Mouse (Mus musculus) fibroblast of lung, adult 2 months (primary cell): ENCODE measurements around the gene Bicra.

ENCODE experiments used
- DNase-seq: peaks from one replicate; pipeline ENCODE4 v3.0.0-alpha.2; 2011; ENCODE audit warnings: low read depth

Gene Bicra

GRCm38 (mm10) chr7:16047338-16048146, at the start of gene Bicra:
Gene Bicra, minus strand, starts transcription at chr7:16047921.
- DNase-seq: no peak

DNA sequence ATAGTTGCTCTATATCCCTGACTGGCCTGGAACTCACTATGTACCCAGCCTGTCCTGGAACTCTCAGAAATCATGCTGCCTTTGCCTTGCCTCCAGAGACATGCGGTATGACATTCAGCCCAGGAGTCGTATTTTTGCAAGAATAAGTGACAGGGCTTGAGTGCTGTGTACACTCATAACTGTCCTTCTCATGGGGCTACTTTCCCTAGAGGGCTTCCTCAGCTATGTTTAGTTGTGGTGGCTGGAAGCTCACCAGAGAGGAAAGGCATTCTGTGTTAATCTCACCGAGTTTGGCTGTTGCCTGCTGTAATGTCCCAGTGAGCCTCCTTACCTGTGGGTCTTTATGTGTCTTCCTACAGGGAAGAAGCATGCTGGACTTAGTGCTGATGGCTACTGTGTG, 46.9 kb upstream of the Bicra start:
- no peak for DNase-seq

DNA sequence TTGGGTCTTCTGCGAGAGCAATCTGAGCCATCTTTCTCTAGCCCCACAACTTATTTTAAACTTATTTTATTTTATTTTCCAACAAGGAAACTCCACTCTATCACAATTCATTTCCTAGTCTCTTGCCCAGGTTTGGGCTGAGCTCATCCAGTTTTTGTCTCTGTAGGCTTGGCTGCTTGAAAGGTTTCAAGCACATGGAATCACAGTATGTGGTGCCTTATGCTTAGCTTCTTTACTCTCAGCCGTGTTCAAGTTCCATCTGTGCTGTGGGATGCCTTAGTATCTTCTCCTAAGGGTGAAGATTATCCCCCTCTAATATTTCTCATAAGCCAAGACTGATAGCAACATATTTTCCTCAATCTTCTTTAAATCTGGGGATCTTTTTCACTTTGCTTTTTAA, 39.9 kb upstream of the Bicra start:
- no peak for DNase-seq

DNA sequence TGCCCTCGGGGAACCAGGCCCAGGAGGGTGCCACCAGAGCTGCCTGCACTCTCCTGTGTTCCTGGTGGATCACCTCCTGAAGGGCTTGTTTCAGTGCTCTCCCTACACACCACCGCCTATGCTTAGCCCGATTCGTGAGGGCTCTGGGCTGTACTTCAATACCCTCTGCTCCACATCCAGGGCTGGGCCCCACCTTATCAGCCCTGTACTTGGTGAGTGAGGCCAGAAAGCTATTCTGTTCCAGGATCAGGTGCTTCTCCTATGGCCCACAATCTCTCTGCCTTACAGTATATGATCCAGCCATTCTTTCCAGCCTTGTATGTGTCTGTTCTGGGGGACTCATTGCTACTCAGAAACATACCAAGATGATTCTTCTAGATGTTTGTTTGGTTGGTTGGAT, 35.6 kb upstream of the Bicra start:
- DNase-seq: no peak

- no peak for DNase-seq
These were observed 32.9 kb upstream of the Bicra start for GRCm38 (mm10) chr7:16080581-16080980.

DNA sequence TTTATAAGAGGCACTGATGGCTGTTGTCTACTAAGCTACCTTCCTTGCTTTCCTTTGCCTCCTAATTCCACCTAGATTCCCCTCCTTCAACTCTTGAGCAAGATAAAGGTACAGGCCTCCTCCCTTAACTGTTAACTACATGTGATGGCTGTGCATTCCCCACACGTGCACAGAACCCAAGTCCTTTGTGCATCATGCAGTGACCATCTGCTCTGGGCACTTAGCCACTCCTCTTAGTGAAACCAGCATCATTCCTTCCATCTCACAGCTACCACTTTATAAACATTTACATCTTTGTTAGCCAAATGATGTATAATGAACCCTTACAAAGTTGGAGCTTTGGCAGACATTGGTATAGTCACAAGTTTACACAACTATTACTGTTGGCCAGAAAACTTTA, 32.2 kb upstream of the Bicra start:
- no peak for DNase-seq

GRCm38 (mm10) chr7:16071906-16072305, 24.2 kb upstream of the Bicra start:
- no peak for DNase-seq

DNA sequence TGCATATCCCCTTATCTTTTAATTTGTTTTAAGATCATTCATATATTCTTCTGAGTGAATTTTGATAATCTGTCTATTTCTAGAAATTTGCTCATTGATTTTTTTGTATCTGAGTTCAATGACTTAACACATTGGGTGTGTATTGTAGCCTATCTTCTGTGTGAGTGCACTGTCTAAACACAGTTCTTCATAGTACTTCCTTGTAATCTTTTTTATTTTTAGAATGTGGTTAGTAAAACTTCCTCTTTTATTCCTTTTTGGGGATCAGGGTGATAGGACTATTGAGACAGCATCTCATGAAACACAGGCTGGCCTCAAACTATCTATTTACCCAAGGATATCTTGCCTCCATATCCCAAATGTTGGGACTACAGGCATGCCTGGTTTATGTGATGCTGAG, 23.1 kb upstream of the Bicra start:
- no peak for DNase-seq

GRCm38 (mm10) chr7:16063490-16063889, 15.8 kb upstream of the Bicra start:
- DNase-seq: no peak

DNA sequence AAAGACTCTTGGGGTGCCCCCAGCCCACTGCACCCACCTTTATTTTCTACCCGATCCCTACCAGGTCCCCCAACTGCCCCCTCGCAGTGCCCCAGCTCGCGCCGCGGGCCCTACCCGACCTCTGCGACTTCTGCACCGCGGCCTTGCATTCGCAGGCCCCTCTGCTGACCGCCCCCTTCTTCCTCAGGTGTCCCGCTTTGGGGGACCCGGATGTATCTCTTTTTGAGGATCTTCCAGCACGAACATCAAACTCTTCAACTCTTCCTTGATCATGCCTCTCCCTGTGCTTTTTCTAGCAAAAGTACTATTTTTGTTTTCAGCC, 14.3 kb upstream of the Bicra start:
- DNase-seq: no peak

GRCm38 (mm10) chr7:16061219-16062098, 13.7 kb upstream of the Bicra start, which contains the start of gene Zfp541:
Gene Zfp541, plus strand, starts transcription at chr7:16061814.
- DNase-seq: no peak

DNA sequence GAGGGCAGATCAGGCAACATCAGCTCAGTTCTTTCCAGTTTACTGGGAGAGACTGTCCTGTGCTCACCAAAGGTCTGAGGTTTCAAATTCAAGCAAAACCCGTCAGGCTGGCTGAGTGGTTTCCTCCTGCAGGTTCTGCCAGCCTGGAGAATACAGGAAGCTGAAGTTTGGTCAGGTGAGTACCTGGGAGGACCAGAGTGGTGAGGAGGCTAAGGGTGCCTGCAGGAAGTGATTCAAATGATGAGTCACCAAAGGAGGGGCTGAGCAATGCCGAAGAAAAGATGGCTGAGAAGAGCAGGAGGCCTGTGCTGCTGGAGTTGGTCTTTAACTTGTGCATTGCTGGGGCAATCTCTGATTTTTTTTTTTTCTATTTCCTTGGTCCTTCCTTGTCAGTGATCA, 9.4 kb upstream of the Bicra start:
- DNase-seq: no peak

DNA sequence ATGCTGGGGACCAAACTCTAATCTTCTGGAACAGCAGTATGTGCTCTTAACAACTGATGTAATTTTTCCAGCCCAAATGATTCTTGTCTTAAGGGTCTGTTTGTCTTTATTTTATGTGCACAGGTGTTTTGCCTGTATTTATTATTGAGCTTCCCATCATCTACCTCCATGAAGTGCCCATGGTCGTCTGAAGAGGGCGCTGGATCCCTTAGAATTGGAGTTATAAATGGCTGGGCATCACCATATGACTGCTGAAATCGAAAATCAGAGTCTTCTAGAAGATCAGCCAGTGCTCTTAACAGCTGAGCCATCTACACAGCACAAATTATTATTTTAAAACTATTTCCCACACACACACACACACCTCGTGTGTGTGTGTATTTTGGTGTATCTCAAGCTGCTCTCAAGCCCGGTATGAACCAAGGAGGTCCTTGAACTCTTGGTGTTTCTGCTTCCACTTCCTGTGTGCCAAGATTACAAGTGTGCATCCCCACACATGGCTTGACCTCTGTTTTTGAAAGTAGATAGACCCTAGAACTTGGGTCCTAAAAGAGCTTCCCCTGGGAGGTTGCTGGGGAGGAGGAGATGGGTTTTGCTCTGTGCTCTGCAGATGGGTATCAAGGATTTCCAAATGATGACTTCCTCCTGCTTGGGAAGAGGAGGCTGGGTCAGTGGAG, 8.9 kb upstream of the Bicra start:
- DNase-seq: no peak

GRCm38 (mm10) chr7:16055665-16056064, 7.9 kb upstream of the Bicra start:
- DNase-seq: no peak

DNA sequence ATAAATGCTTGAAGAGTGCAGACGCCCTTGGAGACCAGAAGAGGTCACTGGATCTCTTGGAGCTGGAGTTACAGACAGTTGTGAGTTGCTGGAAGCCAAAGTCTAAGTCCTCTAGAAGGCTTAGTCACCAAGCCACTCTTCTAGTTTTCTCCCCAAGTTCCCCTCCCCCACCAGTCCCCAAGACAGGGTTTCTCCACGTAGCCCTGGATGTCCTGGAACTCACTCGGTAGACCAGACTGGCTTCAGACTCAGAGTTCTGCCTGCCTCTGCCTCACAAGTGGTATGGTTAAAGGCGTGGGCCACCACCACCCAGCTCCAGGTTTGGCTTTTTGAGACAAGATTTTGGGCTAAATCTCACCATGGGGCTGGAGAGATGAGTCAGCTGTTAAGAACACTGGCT, 7.2 kb upstream of the Bicra start:
- no peak for DNase-seq

DNA sequence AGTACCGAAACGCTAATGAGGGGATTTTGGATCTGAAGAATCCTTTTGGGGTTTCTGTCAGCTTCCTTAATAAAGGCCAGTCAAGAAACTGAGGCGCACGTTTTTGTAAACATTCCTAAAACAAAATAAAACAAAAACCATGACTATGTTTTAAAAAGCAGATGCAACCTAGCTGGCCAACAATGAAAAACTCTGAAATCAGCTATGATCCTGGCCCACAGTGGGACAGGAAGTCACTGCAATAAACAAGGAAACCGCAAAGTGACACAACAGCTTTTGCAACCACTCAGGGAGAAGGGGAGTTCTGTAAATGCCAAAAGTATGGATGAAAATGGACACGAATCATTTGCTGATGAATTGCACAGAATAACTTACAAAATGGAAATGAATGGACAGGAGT, 5.4 kb upstream of the Bicra start:
- no peak for DNase-seq

- peak; percentile 91 for DNase-seq
These were observed 5.0 kb upstream of the Bicra start for GRCm38 (mm10) chr7:16052684-16053083.

DNA sequence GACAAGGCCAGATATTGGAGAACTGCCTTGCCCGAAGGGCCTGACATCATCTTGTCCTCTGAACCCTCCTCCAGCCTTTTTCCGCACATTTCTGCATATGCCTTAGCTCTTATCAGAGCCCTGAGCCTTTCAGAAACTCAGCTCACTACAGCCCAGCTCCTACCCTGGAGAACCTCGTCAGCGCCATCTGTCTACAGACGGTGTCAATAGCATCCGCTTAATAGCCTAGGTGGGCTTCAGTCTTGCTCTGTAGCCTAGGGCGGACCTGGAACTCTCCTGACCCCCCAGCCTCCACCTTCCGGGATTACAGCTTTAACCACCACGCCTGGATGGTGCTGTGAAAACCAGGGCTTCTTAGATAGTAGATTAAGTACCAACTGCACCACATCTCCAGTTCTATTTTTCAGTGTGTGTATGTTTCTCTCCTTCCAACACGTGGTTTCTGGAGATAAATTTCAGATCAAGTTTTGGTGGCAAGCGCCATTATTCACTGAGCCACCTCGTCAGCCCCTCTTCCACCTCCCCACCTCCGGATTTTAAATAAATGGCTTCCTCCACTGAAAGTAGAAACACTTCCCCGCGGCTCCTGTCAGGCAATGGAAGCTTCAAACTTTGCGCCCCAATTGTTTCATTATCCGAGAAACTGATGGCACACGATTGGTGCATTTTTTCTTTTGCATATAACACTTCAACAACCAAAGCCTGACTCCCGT, 4.3 kb upstream of the Bicra start:
- DNase-seq: no peak

GRCm38 (mm10) chr7:16050600-16050999, 2.9 kb upstream of the Bicra start:
- no peak for DNase-seq

DNA sequence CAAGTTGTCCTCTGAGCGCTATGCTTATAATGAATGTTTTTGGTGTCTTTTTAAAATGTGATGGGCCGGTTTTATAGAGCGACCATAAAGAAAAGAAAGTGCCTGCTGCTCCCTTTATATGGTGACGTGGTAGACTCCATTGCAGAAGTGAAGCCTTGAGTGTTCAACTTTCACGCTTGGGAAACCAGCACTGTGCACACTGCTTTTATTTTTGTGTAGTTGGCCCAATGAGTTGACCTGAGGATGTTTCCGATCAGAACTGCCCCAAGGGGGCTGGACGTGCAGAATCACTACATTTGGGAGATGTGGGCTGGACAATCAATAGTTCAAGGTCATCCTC, 1.8 kb upstream of the Bicra start:
- DNase-seq: no peak

- DNase-seq: no peak
These were observed 1.2 kb upstream of the Bicra start for GRCm38 (mm10) chr7:16048675-16049575.
